Mouse (Mus musculus): ENCODE results near the gene Racgap1. TPM values are rescaled to one million over a fixed set of nuclear protein-coding genes. Genes with fewer than 3 reads are reported as not detected.
A peak's percentile ranks its signal among the peaks of the same experiment; 100 is the strongest.

Gene Racgap1
- 1 to 10 TPM; 1.5 to 1.9 TPM for total RNA-seq (2021)
- polyA plus RNA-seq (2012; rRNA removed): 1.6 and 2.0 TPM in 2 replicates
- long read RNA-seq: 0 reads

- intact Hi-C loops (cut with DNase I): no loop called here
- Histone ChIP-seq H3K27ac (no peak within 1 kb of the TSS), H3K4me1 (ENCODE audit: control insufficient read depth, insufficient read depth, low read length) (no peaks in the 10 kb centered on the region; the same call in 1 of the 2 replicates), H3K9ac (ENCODE audit: low read depth, low read length) (peak within 1 kb of the TSS; percentile 74), H3K79me2 (replicated peaks; ENCODE audit: control insufficient read depth, insufficient read depth, low read length) (peaks cover 3% of the 10 kb centered on the region; the same call in 1 of the 2 replicates), H3K4me3 (peak within 1 kb of the TSS; percentile 55), H3K36me3 (ENCODE audit: control insufficient read depth, insufficient read depth, low read length) (no peaks in the 10 kb centered on the region), H3K27me3 (ENCODE audit: control insufficient read depth, insufficient read depth, low read length) (no peaks in the 10 kb centered on the region; the same call in 1 of the 2 replicates)
- DNase-seq: peak; percentile 95 to 96
- under 1% methylated on average over 63 of the region's 68 CpGs for WGBS
- TF ChIP-seq EP300 (IDR thresholded peaks at IDR 0.05; ENCODE audit: insufficient read depth, low read depth, low read length) (no peak), POLR2A (IDR thresholded peaks at IDR 0.05; ENCODE audit: insufficient read depth, low read depth, low read length) (no peak), CTCF (IDR thresholded peaks at IDR 0.05) (no peak)
Measured at GRCm38 (mm10) chr15:99651163-99651872, at the start of gene Racgap1. Gene Racgap1, minus strand, starts transcription at chr15:99651656.

DNA sequence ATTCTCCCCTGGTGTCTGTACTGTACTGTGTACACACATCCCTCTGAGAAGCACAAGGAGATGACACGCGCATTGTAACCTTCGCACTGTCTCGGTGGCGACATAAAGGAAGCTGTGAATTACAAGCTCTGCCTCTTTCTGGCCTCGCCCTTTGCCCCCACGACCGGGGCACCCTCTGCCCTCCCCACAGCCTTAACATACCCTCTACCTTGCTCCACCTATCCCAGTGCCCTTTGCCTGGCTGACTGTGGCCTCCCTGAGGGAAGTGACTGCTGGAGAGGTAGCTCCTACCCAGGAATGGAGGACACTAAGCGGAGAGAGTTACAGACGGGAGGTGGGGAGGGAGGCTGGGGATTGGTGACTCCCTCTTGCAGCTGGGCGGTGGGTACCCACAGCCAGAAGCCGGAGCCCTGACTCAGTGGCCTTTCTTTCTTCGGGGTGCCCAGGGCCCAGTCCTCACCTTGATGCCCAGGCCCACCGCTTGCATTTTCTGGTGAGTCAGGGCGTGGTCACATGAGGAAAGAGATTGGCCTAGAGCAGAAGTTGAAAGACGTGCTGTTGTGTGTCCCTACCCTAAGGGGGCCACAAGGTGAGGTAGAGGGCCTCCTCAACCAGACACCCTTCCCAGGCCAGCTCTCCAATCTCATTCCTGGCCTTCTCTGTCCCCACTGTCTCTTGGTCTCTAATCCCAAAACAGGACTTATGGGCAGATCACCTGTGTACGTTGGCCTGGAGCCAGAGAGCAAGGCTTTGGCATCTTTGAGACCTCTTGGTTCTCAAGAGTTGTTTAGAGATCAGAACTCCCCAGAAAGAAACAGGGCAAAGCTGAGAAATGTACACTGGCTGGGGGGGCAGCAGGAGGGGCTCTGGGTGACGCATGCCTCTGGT lies 49.0 kb upstream of the Racgap1 start:
- no peaks in the 10 kb centered on the region for H3K27me3 ChIP-seq (ENCODE audit: control insufficient read depth, insufficient read depth, low read length)
- no peak overlapping the region for H3K9ac ChIP-seq (ENCODE audit: low read depth, low read length)
- H3K4me3 ChIP-seq: no peak overlapping the region
- intact Hi-C loops (cut with DNase I): no loop called here
- 88% methylated on average over 18 of the region's 18 CpGs for WGBS
- no peaks in the 10 kb centered on the region for H3K36me3 ChIP-seq (ENCODE audit: control insufficient read depth, insufficient read depth, low read length)
- DNase-seq: no peak
- H3K4me1 ChIP-seq (ENCODE audit: control insufficient read depth, insufficient read depth, low read length): peaks cover 6% of the 10 kb centered on the region
- no peaks in the 10 kb centered on the region for H3K79me2 ChIP-seq (replicated peaks; ENCODE audit: control insufficient read depth, insufficient read depth, low read length)
- TF ChIP-seq CTCF (IDR thresholded peaks at IDR 0.05) (no peak), POLR2A (IDR thresholded peaks at IDR 0.05; ENCODE audit: insufficient read depth, low read depth, low read length) (no peak), EP300 (IDR thresholded peaks at IDR 0.05; ENCODE audit: insufficient read depth, low read depth, low read length) (no peak)
- H3K27ac ChIP-seq: no peak overlapping the region

DNA sequence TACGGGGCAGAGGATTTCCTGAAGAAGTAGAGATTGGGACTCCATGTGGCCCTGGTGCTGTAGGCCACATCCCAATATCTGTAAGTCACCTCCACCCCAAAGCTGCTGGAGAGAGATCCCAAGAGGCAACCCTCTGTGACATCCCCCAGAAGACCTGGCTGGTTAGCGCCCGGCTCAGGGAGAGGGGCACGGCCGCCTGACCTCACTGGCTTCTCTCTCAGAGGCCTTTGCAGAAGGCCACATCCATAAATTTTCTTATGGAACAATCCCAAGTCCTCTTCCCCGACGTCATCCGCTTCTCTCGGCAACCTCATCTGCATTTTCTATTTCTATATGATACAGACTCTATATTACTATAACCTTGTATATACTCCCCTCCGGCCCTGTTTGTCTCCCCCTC lies 48.3 kb upstream of the Racgap1 start:
- Histone ChIP-seq H3K27ac (no peak overlapping the region), H3K4me1 (ENCODE audit: control insufficient read depth, insufficient read depth, low read length) (peaks cover 6% of the 10 kb centered on the region), H3K9ac (ENCODE audit: low read depth, low read length) (no peak overlapping the region), H3K36me3 (ENCODE audit: control insufficient read depth, insufficient read depth, low read length) (no peaks in the 10 kb centered on the region), H3K4me3 (no peak overlapping the region), H3K79me2 (replicated peaks; ENCODE audit: control insufficient read depth, insufficient read depth, low read length) (no peaks in the 10 kb centered on the region), H3K27me3 (ENCODE audit: control insufficient read depth, insufficient read depth, low read length) (no peaks in the 10 kb centered on the region)
- TF ChIP-seq POLR2A (IDR thresholded peaks at IDR 0.05; ENCODE audit: insufficient read depth, low read depth, low read length) (no peak), EP300 (IDR thresholded peaks at IDR 0.05; ENCODE audit: insufficient read depth, low read depth, low read length) (no peak), CTCF (IDR thresholded peaks at IDR 0.05) (no peak)
- intact Hi-C loops (cut with DNase I): no loop called here
- no peak for DNase-seq
- WGBS: 84% methylated on average over 10 of the region's 10 CpGs

DNA sequence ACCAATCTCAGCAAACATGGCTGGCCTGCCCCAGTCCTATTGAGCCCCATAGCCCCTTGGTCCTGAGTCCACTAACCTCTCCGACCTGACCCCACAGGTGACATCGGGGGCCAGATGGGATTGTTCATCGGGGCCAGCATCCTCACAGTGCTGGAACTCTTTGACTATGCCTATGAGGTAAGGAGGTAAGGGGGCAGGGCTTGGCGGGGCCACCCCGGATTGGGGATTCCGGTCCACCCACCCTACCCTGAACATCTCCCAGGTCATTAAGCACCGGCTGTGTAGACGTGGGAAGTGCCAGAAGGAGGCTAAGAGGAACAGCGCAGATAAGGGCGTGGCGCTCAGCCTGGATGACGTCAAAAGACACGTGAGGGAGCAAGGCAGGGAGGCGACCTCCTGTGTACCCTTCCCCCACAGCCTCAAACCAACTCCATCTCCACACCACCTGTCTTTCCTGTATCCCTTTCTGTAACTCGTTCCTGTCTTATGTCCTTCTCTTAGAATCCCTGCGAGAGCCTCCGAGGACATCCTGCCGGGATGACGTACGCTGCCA lies 47.2 kb upstream of the Racgap1 start:
- 27% methylated on average over 20 of the region's 20 CpGs for WGBS

DNA sequence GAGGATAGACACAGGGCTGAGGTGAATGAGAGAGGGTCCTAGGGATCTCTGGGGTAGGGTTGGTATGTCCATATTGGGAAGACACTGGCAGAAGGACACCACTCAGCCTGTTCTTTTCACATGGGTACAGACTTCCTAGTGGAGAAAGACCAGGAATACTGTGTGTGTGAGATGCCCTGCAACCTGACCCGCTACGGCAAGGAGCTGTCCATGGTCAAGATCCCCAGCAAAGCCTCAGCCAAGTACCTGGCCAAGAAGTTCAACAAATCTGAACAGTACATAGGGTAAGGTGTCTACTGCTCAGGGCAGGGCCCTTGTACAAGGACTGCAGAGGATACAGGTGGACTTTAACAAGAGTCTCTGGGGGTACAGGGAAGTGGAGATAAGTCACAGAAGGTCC lies 45.9 kb upstream of the Racgap1 start:
- H3K36me3 ChIP-seq (ENCODE audit: control insufficient read depth, insufficient read depth, low read length): no peaks in the 10 kb centered on the region
- H3K79me2 ChIP-seq (replicated peaks; ENCODE audit: control insufficient read depth, insufficient read depth, low read length): no peaks in the 10 kb centered on the region
- H3K4me3 ChIP-seq: no peak overlapping the region
- no peak overlapping the region for H3K9ac ChIP-seq (ENCODE audit: low read depth, low read length)
- TF ChIP-seq EP300 (IDR thresholded peaks at IDR 0.05; ENCODE audit: insufficient read depth, low read depth, low read length) (no peak), POLR2A (IDR thresholded peaks at IDR 0.05; ENCODE audit: insufficient read depth, low read depth, low read length) (no peak), CTCF (IDR thresholded peaks at IDR 0.05) (no peak)
- no peak overlapping the region for H3K27ac ChIP-seq
- WGBS: 26% methylated on average over 2 of the region's 2 CpGs
- no peak for DNase-seq
- intact Hi-C loops (cut with DNase I): no loop called here
- no peaks in the 10 kb centered on the region for H3K27me3 ChIP-seq (ENCODE audit: control insufficient read depth, insufficient read depth, low read length)
- peaks cover 3% of the 10 kb centered on the region for H3K4me1 ChIP-seq (ENCODE audit: control insufficient read depth, insufficient read depth, low read length)

More for the DNA sequence above, 47.2 kb upstream of the Racgap1 start:
- Histone ChIP-seq H3K27me3 (ENCODE audit: control insufficient read depth, insufficient read depth, low read length) (no peaks in the 10 kb centered on the region), H3K4me1 (ENCODE audit: control insufficient read depth, insufficient read depth, low read length) (peaks cover 6% of the 10 kb centered on the region), H3K79me2 (replicated peaks; ENCODE audit: control insufficient read depth, insufficient read depth, low read length) (no peaks in the 10 kb centered on the region), H3K27ac (no peak overlapping the region), H3K36me3 (ENCODE audit: control insufficient read depth, insufficient read depth, low read length) (no peaks in the 10 kb centered on the region), H3K9ac (ENCODE audit: low read depth, low read length) (no peak overlapping the region), H3K4me3 (no peak overlapping the region)
- TF ChIP-seq POLR2A (IDR thresholded peaks at IDR 0.05; ENCODE audit: insufficient read depth, low read depth, low read length) (no peak), CTCF (IDR thresholded peaks at IDR 0.05) (no peak), EP300 (IDR thresholded peaks at IDR 0.05; ENCODE audit: insufficient read depth, low read depth, low read length) (no peak)
- intact Hi-C loops (cut with DNase I): no loop called here
- DNase-seq: no peak

All from heart, adult 2 months (tissue).